Mouse (Mus musculus) spleen, postnatal 14 days (tissue): ENCODE results near the gene Lypla2.
"Not testable (repeated sequence)": the region's sequence is repeated elsewhere in the genome, so short reads cannot be mapped to it uniquely, and the experiment has no call there.

ENCODE experiments used
- DNase-seq, 2 experiments: peaks; one replicate each; pipeline ENCODE4 v3.0.0; 2021 to 2022; ENCODE audit warnings: low spot score in 2 of 2

Lypla2 gene

GRCm38 (mm10) chr4:135972556-135972906 lies at the start of gene Lypla2:
Gene Lypla2 (minus strand): TSS chr4:135972626.
- peak; percentile 56 to 71 for DNase-seq

DNA sequence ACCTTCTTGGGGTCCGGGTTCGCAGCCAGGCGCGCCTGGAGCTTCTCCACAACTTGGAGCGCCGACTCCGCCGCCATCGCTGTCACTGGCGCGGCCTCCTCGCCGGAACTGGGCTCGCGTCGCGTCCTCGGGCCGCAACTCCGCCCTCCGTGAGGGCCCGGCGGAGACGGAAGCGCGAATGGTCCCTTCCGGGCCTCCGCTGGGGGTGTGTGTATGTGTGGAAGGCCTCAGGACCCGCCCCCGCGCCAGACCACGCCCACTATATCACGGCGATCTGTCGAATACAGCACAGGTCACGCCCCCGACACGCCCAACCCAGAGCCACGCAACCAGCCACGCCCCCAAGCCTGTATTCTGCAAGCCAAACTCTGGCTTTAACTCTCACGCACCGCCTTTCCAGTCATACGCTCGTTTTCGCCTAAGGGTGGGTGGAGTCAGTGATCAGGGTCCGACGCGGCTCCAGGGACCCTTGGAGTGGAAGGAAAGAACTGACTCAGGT lies 49.2 kb upstream of the Lypla2 start, which contains the start of gene Eloa:
Gene Eloa, minus strand, starts transcription at position 215 of the 499 bp plus-strand sequence.
- DNase-seq = peak; percentile 100

GRCm38 (mm10) chr4:136020743-136021548 lies 48.5 kb upstream of the Lypla2 start:
- peak; percentile 13 to 26 for DNase-seq

- DNase-seq = no peak
These were observed 43.7 kb upstream of the Lypla2 start for GRCm38 (mm10) chr4:136016059-136016602.

- DNase-seq = no peak
These were observed 38.2 kb upstream of the Lypla2 start for GRCm38 (mm10) chr4:136010586-136010985.

- DNase-seq = no peak
These were observed 36.5 kb upstream of the Lypla2 start for GRCm38 (mm10) chr4:136008782-136009447.

GRCm38 (mm10) chr4:136006821-136007220 lies 34.4 kb upstream of the Lypla2 start:
- DNase-seq = no peak

DNA sequence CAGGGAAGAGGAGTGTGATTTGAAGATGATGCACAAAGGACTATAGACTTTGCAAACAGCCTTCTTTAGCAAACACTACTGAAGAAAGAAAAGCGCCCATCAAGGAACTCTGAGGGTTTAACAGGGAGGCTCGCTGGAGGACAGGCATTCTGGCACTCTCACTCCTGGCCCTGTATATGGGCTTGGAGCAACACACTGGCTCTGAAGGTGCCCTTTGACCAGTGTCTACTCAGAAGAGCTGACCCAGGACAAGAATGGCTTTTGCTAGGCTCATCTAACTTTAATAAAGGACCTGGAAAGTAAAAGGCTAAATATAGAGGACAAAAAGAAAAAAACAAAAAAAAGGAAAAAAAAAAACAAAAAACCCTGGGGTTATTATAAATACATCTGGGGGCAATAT lies 32.5 kb upstream of the Lypla2 start:
- no peak for DNase-seq

GRCm38 (mm10) chr4:136004107-136004675 lies 31.8 kb upstream of the Lypla2 start:
- no peak for DNase-seq

DNA sequence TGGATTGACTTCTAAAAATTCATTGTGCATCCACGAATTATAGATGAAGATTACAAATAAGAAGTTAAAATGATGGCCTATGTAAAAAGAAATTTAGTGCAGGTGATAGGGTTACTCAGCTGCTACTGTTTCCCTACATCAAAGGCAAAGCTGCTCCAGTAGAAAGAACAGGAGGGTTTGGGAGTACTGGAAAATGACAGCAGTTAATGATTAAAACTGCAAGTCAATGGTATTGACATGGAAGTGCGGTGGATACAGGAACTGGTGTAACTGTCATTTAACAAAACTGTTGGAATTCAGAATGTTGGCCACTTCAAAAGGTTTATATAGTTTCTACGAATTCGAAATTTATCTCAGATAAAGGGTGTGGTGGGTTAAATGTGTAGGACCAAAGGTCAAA lies 22.7 kb upstream of the Lypla2 start:
- no peak for DNase-seq

DNA sequence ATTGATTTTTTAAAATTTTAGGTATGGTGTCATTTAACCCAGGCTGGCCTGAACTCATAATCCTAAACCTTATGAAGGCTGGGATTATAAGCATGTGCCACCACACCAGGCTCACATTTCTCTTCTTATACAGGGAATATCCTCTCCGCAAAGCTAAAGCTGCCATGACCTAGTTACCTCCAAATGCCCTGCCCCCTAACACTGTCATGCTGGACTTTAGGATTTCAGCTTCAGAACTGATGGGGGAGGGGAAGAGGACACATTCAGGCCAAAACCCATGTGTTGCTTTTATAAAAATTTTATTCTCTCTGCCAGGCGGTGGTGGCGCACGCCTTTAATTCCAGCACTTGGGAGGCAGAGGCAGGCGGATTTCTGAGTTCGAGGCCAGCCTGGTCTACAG lies 21.5 kb upstream of the Lypla2 start:
- no peak for DNase-seq

- DNase-seq = no peak
These were observed 15.3 kb upstream of the Lypla2 start for GRCm38 (mm10) chr4:135987714-135988113.

DNA sequence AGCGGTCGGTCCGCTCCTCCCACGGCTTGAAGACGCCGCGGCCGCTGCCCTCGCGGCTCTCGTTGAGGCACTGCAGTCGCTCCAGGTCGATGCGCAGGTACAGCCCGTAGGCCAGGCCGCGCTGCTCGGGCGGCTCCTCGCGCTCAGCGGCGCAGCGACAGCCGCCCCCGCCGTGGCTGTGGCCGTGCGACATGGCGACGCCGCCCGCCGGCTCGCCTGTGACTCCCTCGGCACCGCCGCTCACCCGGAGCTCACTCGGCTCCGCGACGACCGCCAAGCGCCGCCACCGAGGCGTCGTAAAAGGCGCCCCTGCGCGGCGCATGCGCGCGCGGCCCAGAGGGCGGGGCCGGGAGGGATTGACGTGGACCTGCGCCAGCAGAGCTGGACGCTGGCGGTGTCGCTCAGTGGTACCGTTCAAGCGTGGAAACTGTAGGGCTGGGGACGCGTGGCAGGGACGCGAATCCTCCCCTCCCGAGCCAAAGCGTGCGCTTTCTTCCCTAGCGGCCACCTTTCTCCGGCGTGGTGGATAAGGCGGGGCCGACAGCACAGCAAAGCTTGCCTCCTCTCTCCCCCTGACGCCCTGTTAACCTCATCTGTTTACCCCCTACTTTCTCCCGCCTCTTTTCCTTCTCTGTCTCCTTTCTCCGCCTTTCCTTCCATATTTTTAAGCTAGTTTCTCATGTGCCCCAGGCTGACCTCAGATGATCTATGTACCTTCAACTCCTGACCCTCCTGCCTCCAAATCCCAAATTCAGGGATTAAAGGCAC lies 14.7 kb upstream of the Lypla2 start, which contains the start of gene Pithd1:
Gene Pithd1, minus strand, starts transcription at position 322 of the 768 bp plus-strand sequence.
- DNase-seq = peak; percentile 89 to 91

DNA sequence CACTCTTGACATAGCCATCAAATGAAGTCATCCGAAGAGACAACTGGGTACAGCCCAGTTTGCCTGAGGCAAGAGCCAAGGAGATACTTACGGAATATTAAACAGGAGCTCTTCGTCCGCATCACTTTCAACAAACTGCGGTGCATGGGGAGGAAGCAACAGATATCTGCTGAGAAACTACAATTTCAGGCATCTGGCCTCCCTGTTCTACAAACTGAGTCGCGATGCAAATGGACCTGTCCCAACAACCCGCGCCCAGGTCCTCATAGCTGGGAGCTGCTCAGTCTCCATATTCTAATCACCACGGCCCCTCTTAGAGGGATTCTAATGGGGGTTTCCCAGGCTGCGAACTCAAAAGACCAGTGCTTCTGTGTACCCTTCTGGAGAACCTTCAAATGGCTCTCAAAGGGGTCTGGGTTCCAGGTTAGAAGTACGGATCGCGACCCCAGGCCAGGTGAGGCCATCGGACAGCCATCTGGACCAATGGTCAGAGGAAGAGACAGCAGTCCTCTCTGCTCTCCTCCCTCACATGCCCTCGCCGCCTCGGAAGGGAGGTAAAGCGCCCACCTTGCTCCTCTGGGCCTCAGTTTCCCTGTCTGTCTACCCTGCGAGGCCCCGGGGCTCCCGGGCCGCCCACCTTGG lies 14.0 kb upstream of the Lypla2 start:
- no peak for DNase-seq

DNA sequence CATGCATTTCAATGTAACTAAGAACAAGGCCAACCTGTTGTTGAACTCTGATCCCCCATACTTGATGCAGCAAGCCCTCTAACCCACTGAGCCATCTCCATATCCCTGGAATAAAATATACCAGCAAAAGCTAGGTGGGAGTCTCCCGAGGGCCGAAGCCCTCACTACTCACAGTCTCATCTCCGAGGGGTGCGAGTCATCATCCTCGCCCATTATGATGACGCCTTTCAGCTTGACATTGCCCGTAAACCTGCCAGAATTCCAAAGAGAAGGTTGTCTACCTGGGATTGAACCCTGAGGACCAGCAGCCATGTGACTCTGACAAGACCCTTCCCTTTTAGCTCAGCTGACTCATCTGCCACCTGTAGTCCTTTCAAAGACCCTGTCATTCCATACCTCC lies 13.3 kb upstream of the Lypla2 start:
- no peak for DNase-seq

- DNase-seq = peak; percentile 46 to 58
These were observed 12.8 kb upstream of the Lypla2 start for GRCm38 (mm10) chr4:135985193-135985592.

DNA sequence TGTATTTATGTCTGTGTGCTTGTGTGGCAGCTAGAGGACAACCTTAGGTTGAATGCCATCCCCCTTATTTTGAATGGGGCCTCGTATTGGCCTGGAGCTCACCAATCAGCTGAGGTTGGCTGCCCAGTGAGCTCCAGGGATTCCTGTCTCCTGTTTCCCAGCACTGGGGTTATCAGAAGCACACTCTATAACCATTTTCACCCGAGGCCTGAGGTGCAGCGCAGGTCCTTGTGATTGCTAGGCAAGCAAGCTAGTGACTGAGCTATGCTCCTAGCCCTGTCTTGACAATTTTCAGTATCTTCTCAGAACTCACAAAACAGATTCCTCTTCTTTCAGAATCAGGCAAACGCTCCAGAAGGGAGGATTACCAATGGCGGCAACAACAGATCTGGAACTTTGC lies 12.1 kb upstream of the Lypla2 start:
- DNase-seq = no peak

- no peak for DNase-seq
These were observed 9.2 kb upstream of the Lypla2 start for GRCm38 (mm10) chr4:135981524-135982063.

GRCm38 (mm10) chr4:135980223-135980622 lies 7.8 kb upstream of the Lypla2 start:
- not testable (repeated sequence) for DNase-seq

DNA sequence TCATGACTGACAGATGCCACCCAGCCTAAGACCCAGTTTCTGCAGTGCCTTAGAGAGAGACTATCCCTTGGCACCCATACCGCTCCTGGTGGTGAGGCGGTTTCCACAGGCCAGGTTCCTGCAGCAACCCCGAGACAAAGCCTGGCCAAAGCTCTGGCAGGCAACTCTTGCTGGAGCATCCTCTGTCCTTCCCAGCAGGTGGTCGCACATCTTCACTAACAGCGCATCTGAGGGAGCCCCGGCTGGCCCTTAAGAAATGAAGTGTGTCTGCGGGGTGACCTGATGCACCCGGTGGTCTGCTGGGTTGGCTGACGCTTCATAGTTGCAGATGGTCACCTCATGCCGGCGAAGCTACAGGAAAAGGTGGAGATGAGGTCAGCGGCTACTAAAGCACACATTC lies 3.7 kb upstream of the Lypla2 start:
- no peak for DNase-seq
